Mouse (Mus musculus): ENCODE measurements around the gene Gm45213. TPM values are rescaled to one million over a fixed set of nuclear protein-coding genes. Genes with fewer than 3 reads are reported as not detected.

Gm45213 gene
- total and polyA plus RNA-seq, 2 experiments from 2014 or later = not detected

- Histone ChIP-seq H3K4me3 (ENCODE audit: low read length) (peak overlapping the region; percentile 88), H3K4me1 (ENCODE audit: insufficient read depth, low read length) (peaks cover 4% of the 10 kb centered on the region), H3K36me3 (ENCODE audit: insufficient read depth, low read length) (no peaks in the 10 kb centered on the region), H3K27ac (peak overlapping the region; percentile 91), H3K27me3 (ENCODE audit: insufficient read depth, low read length) (no peaks in the 10 kb centered on the region; the same call in 1 of the 2 replicates), H3K9ac (replicated peaks; ENCODE audit: low read length) (peak overlapping the region; percentile 86), H3K4me2 (ENCODE audit: low read depth, low read length) (peak overlapping the region; percentile 96), H3K9me3 (ENCODE audit: low read length) (no peaks in the 10 kb centered on the region)
- ATAC-seq (no peak), DNase-seq (ENCODE audit: low spot score) (peak; percentile 47)
- no peak for TF ChIP-seq CTCF (IDR thresholded peaks at IDR 0.05; ENCODE audit: low read depth)
- WGBS = 2% methylated on average over 10 of the region's 10 CpGs
These were observed 67.3 kb downstream of the Gm45213 start for GRCm38 (mm10) chr7:66110636-66111112.

GRCm38 (mm10) chr7:66111211-66111610 lies 67.8 kb downstream of the Gm45213 start:
- H3K4me2 ChIP-seq (ENCODE audit: low read depth, low read length) = peak overlapping the region; percentile 96
- no peak for ATAC-seq
- H3K36me3 ChIP-seq (ENCODE audit: insufficient read depth, low read length) = no peaks in the 10 kb centered on the region
- peak overlapping the region; percentile 91; the same call in 1 of the 2 replicates for H3K27ac ChIP-seq
- H3K4me3 ChIP-seq (ENCODE audit: low read length) = peak overlapping the region; percentile 88
- TF ChIP-seq CTCF (IDR thresholded peaks at IDR 0.05; ENCODE audit: low read depth) = no peak
- no peak for DNase-seq (ENCODE audit: low spot score)
- 50% methylated on average over 10 of the region's 10 CpGs for WGBS
- H3K27me3 ChIP-seq (ENCODE audit: insufficient read depth, low read length) = no peaks in the 10 kb centered on the region; the same call in 1 of the 2 replicates
- H3K9me3 ChIP-seq (ENCODE audit: low read length) = no peaks in the 10 kb centered on the region
- peak overlapping the region; percentile 86 for H3K9ac ChIP-seq (replicated peaks; ENCODE audit: low read length)
- H3K4me1 ChIP-seq (ENCODE audit: insufficient read depth, low read length) = peaks cover 4% of the 10 kb centered on the region

Other genes starting within 250 kb of the Gm45213 start
- 13.0 and 20.1 TPM in 2 replicates for gene Pcsk6, start 181.9 kb upstream of the Gm45213 start, total RNA-seq (2014; rRNA removed)
- 2.0 and 2.1 TPM in 2 replicates for gene Pcsk6, start 181.9 kb upstream of the Gm45213 start, polyA plus RNA-seq (2015; fragmentation: Nextera tagmentation; extraction: Ambion mirVana)
- gene Snrpa1, start 15.4 kb downstream of the Gm45213 start, total RNA-seq (2014; rRNA removed) = 22.6 and 26.5 TPM in 2 replicates
- gene Snrpa1, start 15.4 kb downstream of the Gm45213 start, polyA plus RNA-seq (2015; fragmentation: Nextera tagmentation; extraction: Ambion mirVana) = 119 and 127 TPM in 2 replicates
- 30.4 and 32.4 TPM in 2 replicates for gene Selenos, start 36.0 kb downstream of the Gm45213 start, total RNA-seq (2014; rRNA removed)
- 115 and 131 TPM in 2 replicates for gene Selenos, start 36.0 kb downstream of the Gm45213 start, polyA plus RNA-seq (2015; fragmentation: Nextera tagmentation; extraction: Ambion mirVana)
- 32.9 and 35.5 TPM in 2 replicates for gene Chsy1, start 65.9 kb downstream of the Gm45213 start, total RNA-seq (2014; rRNA removed)
- gene Chsy1, start 65.9 kb downstream of the Gm45213 start, polyA plus RNA-seq (2015; fragmentation: Nextera tagmentation; extraction: Ambion mirVana) = 7.9 and 8.4 TPM in 2 replicates

Data from hindbrain, postnatal 0 days (tissue).